Mouse (Mus musculus): ENCODE measurements around the gene Ppfibp2. TPM values are rescaled to one million over a fixed set of nuclear protein-coding genes. Genes with fewer than 3 reads are reported as not detected.

The Ppfibp2 gene
- total and polyA plus RNA-seq, 2 experiments = 9.9 to 20.9 TPM

GRCm38 (mm10) chr7:107644987-107645386, 50.0 kb downstream of the Ppfibp2 start:
- WGBS = 95% methylated on average over 2 of the region's 2 CpGs
- Histone ChIP-seq H3K4me3 (ENCODE audit: insufficient read depth, low read depth, low read length) (no peak overlapping the region), H3K4me1 (ENCODE audit: control insufficient read depth, insufficient read depth, low read length) (no peaks in the 10 kb centered on the region), H3K79me2 (ENCODE audit: control insufficient read depth, insufficient read depth, low read length) (peaks cover 39% of the 10 kb centered on the region), H3K36me3 (ENCODE audit: control insufficient read depth, insufficient read depth, low read length) (peaks cover 18% of the 10 kb centered on the region), H3K27me3 (ENCODE audit: control insufficient read depth, insufficient read depth, low read length) (no peaks in the 10 kb centered on the region), H3K27ac (replicated peaks; ENCODE audit: insufficient read depth, low read depth, low read length) (no peak overlapping the region), H3K9ac (ENCODE audit: low read depth, low read length) (no peak overlapping the region)
- TF ChIP-seq POLR2A (IDR thresholded peaks at IDR 0.05; ENCODE audit: extremely low read depth, insufficient read depth, low read length) = no peak
- TF ChIP-seq CTCF (IDR thresholded peaks at IDR 0.05; ENCODE audit: low read depth, low read length) = peak; percentile 58
- no peak for DNase-seq (ENCODE audit: extremely low read depth, low read depth, low spot score)

- Histone ChIP-seq H3K4me1 (ENCODE audit: control insufficient read depth, insufficient read depth, low read length) (no peaks in the 10 kb centered on the region), H3K9ac (ENCODE audit: low read depth, low read length) (no peak overlapping the region), H3K79me2 (ENCODE audit: control insufficient read depth, insufficient read depth, low read length) (peaks cover 28% of the 10 kb centered on the region), H3K27me3 (ENCODE audit: control insufficient read depth, insufficient read depth, low read length) (no peaks in the 10 kb centered on the region), H3K27ac (replicated peaks; ENCODE audit: insufficient read depth, low read depth, low read length) (no peak overlapping the region), H3K36me3 (ENCODE audit: control insufficient read depth, insufficient read depth, low read length) (peaks cover 11% of the 10 kb centered on the region), H3K4me3 (ENCODE audit: insufficient read depth, low read depth, low read length) (no peak overlapping the region)
- no peak for DNase-seq (ENCODE audit: extremely low read depth, low read depth, low spot score)
- WGBS = 83% methylated on average over 12 of the region's 12 CpGs
- TF ChIP-seq CTCF (IDR thresholded peaks at IDR 0.05; ENCODE audit: low read depth, low read length) (no peak), POLR2A (IDR thresholded peaks at IDR 0.05; ENCODE audit: extremely low read depth, insufficient read depth, low read length) (no peak)
Measured at GRCm38 (mm10) chr7:107648937-107649688, 54.1 kb downstream of the Ppfibp2 start.

GRCm38 (mm10) chr7:107649990-107650389, 55.0 kb downstream of the Ppfibp2 start:
- DNase-seq (ENCODE audit: extremely low read depth, low read depth, low spot score) = no peak
- WGBS = 45% methylated on average over 7 of the region's 7 CpGs
- Histone ChIP-seq H3K36me3 (ENCODE audit: control insufficient read depth, insufficient read depth, low read length) (peaks cover 8% of the 10 kb centered on the region), H3K79me2 (ENCODE audit: control insufficient read depth, insufficient read depth, low read length) (peaks cover 23% of the 10 kb centered on the region), H3K27me3 (ENCODE audit: control insufficient read depth, insufficient read depth, low read length) (no peaks in the 10 kb centered on the region), H3K9ac (ENCODE audit: low read depth, low read length) (no peak overlapping the region), H3K27ac (replicated peaks; ENCODE audit: insufficient read depth, low read depth, low read length) (no peak overlapping the region), H3K4me1 (ENCODE audit: control insufficient read depth, insufficient read depth, low read length) (no peaks in the 10 kb centered on the region), H3K4me3 (ENCODE audit: insufficient read depth, low read depth, low read length) (no peak overlapping the region)
- TF ChIP-seq CTCF (IDR thresholded peaks at IDR 0.05; ENCODE audit: low read depth, low read length) = 0 out of 2 replicates have a peak, but pooled peaks have one; percentile 26
- TF ChIP-seq POLR2A (IDR thresholded peaks at IDR 0.05; ENCODE audit: extremely low read depth, insufficient read depth, low read length) = no peak

GRCm38 (mm10) chr7:107651821-107652220, 56.8 kb downstream of the Ppfibp2 start:
- 51% methylated on average over 1 of the region's 1 CpGs for WGBS
- H3K4me3 ChIP-seq (ENCODE audit: insufficient read depth, low read depth, low read length) = no peak overlapping the region
- no peaks in the 10 kb centered on the region for H3K27me3 ChIP-seq (ENCODE audit: control insufficient read depth, insufficient read depth, low read length)
- H3K27ac ChIP-seq (replicated peaks; ENCODE audit: insufficient read depth, low read depth, low read length) = no peak overlapping the region
- DNase-seq (ENCODE audit: extremely low read depth, low read depth, low spot score) = no peak
- H3K79me2 ChIP-seq (ENCODE audit: control insufficient read depth, insufficient read depth, low read length) = peaks cover 23% of the 10 kb centered on the region
- no peak overlapping the region for H3K9ac ChIP-seq (ENCODE audit: low read depth, low read length)
- H3K4me1 ChIP-seq (ENCODE audit: control insufficient read depth, insufficient read depth, low read length) = no peaks in the 10 kb centered on the region
- H3K36me3 ChIP-seq (ENCODE audit: control insufficient read depth, insufficient read depth, low read length) = peaks cover 7% of the 10 kb centered on the region
- TF ChIP-seq POLR2A (IDR thresholded peaks at IDR 0.05; ENCODE audit: extremely low read depth, insufficient read depth, low read length) (no peak), CTCF (IDR thresholded peaks at IDR 0.05; ENCODE audit: low read depth, low read length) (no peak)

- Histone ChIP-seq H3K27me3 (ENCODE audit: control insufficient read depth, insufficient read depth, low read length) (no peaks in the 10 kb centered on the region), H3K9ac (ENCODE audit: low read depth, low read length) (no peak overlapping the region), H3K4me1 (ENCODE audit: control insufficient read depth, insufficient read depth, low read length) (no peaks in the 10 kb centered on the region), H3K4me3 (ENCODE audit: insufficient read depth, low read depth, low read length) (no peak overlapping the region), H3K79me2 (ENCODE audit: control insufficient read depth, insufficient read depth, low read length) (peaks cover 10% of the 10 kb centered on the region; the same call in 1 of the 2 replicates), H3K27ac (replicated peaks; ENCODE audit: insufficient read depth, low read depth, low read length) (no peak overlapping the region), H3K36me3 (ENCODE audit: control insufficient read depth, insufficient read depth, low read length) (peaks cover 6% of the 10 kb centered on the region; the same call in 1 of the 2 replicates)
- 82% methylated on average over 6 of the region's 6 CpGs for WGBS
- no peak for TF ChIP-seq POLR2A (IDR thresholded peaks at IDR 0.05; ENCODE audit: extremely low read depth, insufficient read depth, low read length)
- TF ChIP-seq CTCF (IDR thresholded peaks at IDR 0.05; ENCODE audit: low read depth, low read length) = no peak
- DNase-seq (ENCODE audit: extremely low read depth, low read depth, low spot score) = no peak
Measured at GRCm38 (mm10) chr7:107656451-107656850, 61.4 kb downstream of the Ppfibp2 start.
